Mouse (Mus musculus) forebrain, embryonic 14.5 days (tissue): Measurements from ENCODE around the gene Wnt7b. TPM values are rescaled to one million over a fixed set of nuclear protein-coding genes. Genes with fewer than 3 reads are reported as not detected.
A peak's percentile ranks its signal among the peaks of the same experiment; 100 is the strongest.

Experiments used
- ATAC-seq: fragments of 200-750 bp; cut with Nextera tagmentation; 2 replicates; pipeline ENCODE4 v1.8.0; 2017; ENCODE audit warnings: mild to moderate bottlenecking, moderate library complexity
- DNase-seq: peaks from one replicate; pipeline ENCODE4 v3.0.0-alpha.2; 2015; ENCODE audit warnings: low spot score
- H3K27ac ChIP-seq: fragments of 300-500 bp; sonication (generic); 2 replicates; pipeline ENCODE4 v1.5.1; 2014; ENCODE audit warnings: low read depth, mild to moderate bottlenecking, control low read depth, low read length, moderate library complexity
- H3K27me3 ChIP-seq: fragments of 300-500 bp; sonication (generic); replicated peaks from 2 replicates; pipeline ENCODE4 v1.6.1; 2014; ENCODE audit warnings: low read length, control low read depth, mixed read lengths; ENCODE audit not compliant: control insufficient read depth, insufficient read depth
- H3K36me3 ChIP-seq: fragments of 300-500 bp; sonication (generic); 2 replicates; pipeline ENCODE4 v1.6.1; 2014; ENCODE audit warnings: low read length, control low read depth; ENCODE audit not compliant: control insufficient read depth, insufficient read depth
- H3K4me1 ChIP-seq: fragments of 300-500 bp; sonication (generic); 2 replicates; pipeline ENCODE4 v1.6.1; 2014; ENCODE audit warnings: antibody characterized with exemption, low read length, control low read depth; ENCODE audit not compliant: control insufficient read depth, insufficient read depth
- H3K4me2 ChIP-seq: fragments of 300-500 bp; sonication (generic); 2 replicates; pipeline ENCODE4 v1.6.1; 2014; ENCODE audit warnings: mild to moderate bottlenecking, control low read depth, low read length
- H3K4me3 ChIP-seq: fragments of 300-500 bp; sonication (generic); 2 replicates; pipeline ENCODE4 v1.5.1; 2014; ENCODE audit warnings: low read depth, low read length, control low read depth
- H3K9ac ChIP-seq: fragments of 300-500 bp; sonication (generic); 2 replicates; pipeline ENCODE4 v1.6.1; 2014; ENCODE audit warnings: mild to moderate bottlenecking, low read length, control low read depth, moderate library complexity
- H3K9me3 ChIP-seq: fragments of 300-500 bp; sonication (generic); replicated peaks from 2 replicates; pipeline ENCODE4 v1.6.1; 2016; ENCODE audit warnings: low read length, control low read depth, mixed read lengths; ENCODE audit not compliant: control insufficient read depth
- WGBS: fragments of 180-500 bp; shearing (Covaris S2); extraction: QIAGEN DNeasy Blood & Tissue Kit; methylation state at CpG from one replicate; pipeline ENCODE4 v1.1.7; 2014; 5-methylcytosine and 5-hydroxymethylcytosine counted together
- polyA plus RNA-seq: library from polyadenylated mRNA; unstranded; fragments of >200 nt; fragmentation: Nextera tagmentation; extraction: Ambion mirVana; gene quantifications from 2 replicates; pipeline ENCODE4 v1.2.1, GENCODE M21; 2014

Wnt7b gene
- polyA plus RNA-seq, 1 experiment from 2014 or later, result 73.4 TPM

DNA sequence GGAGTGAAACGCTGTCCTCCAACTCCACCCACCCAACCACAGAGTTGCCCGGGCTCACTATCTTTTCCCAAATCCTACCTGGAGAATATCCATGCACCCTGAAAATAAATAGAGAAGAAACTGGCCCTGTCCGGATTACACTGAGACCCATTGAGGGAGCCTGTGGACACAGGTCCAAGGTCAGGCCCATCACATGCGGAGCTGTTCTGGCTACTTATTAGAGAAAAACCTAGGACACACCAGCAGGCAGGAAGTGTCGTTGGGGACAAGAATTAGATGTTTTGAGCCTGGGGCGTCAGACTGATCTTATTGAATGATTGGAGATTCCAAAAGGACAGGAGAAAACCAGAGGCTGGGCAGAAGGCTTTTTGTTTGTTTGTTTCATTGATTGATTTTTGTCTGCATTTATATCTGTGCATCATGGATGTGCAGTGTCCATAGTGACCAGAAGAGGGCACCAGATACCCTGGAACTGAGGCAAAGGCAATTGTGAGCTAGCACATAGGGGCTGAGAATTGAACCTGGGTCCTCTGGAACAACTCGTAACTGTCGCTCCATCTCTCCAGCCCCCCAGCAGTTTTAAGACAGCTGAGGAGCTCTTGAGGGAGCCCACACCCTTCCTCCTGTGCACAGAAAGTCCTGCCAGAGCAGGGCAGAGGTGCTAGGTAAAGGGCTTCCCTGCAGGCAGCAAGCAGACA is 30.5 kb upstream of the Wnt7b start:
- no peaks in the 10 kb centered on the region for H3K9me3 ChIP-seq
- WGBS, result 75% methylated on average over 8 of the region's 8 CpGs
- H3K9ac ChIP-seq, result no peak overlapping the region
- no peaks in the 10 kb centered on the region for H3K36me3 ChIP-seq
- 0 out of 2 replicates have a peak, but pooled peaks cover 3% of the 10 kb centered on the region for H3K27me3 ChIP-seq
- peak; percentile 45 for DNase-seq
- H3K4me2 ChIP-seq, result no peak overlapping the region
- H3K4me3 ChIP-seq, result no peak overlapping the region
- ATAC-seq, result 0 out of 2 replicates have a peak, but pooled peaks have one; percentile 0
- H3K27ac ChIP-seq, result peak overlapping the region; percentile 91
- peaks cover 21% of the 10 kb centered on the region for H3K4me1 ChIP-seq

DNA sequence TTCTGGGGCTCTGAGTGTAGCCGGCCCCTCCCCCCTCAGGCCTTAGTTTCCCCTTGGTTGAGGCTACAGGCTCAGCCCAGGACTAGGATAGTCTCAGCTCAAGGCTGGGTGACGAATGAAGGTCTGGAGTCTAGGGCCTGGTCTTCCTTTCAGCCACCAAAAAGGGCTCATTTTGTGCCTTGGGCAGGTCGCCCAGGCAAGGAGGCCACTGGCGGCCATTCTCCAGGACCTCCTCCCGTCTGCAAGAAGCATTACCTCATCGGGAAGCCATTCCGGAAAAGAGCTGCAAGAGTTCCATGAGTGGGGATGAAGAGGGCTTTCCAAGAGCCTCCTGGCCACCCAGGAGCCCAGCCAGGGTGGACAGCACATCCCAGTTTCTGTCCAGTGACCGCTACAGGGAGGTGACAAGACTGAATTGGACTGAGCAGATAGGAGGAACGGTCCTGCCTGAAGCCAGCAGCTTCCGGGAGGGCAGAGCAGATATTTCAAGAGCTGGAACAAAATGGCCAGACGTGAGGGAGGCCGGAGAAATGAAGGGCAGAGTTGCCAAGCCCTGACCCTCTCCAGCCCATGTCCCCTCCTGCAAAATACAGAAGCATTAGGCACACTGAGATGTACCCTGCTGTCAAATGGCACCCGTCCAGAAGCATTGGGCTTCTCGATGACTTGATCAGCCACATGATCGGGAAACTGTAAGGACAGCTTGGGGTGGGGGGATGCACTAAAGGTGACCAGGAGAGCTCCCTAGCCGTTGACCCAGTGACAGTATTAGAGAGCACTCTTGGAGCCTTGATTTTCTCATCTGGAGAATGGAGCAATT is 29.6 kb upstream of the Wnt7b start:
- Histone ChIP-seq H3K36me3 (no peaks in the 10 kb centered on the region), H3K27ac (peak overlapping the region; percentile 81), H3K4me2 (no peak overlapping the region), H3K4me3 (no peak overlapping the region), H3K4me1 (peaks cover 21% of the 10 kb centered on the region), H3K9me3 (no peaks in the 10 kb centered on the region), H3K27me3 (0 out of 2 replicates have a peak, but pooled peaks cover 3% of the 10 kb centered on the region), H3K9ac (no peak overlapping the region)
- ATAC-seq, result no peak
- peak; percentile 57 for DNase-seq
- 64% methylated on average over 16 of the region's 16 CpGs for WGBS

DNA sequence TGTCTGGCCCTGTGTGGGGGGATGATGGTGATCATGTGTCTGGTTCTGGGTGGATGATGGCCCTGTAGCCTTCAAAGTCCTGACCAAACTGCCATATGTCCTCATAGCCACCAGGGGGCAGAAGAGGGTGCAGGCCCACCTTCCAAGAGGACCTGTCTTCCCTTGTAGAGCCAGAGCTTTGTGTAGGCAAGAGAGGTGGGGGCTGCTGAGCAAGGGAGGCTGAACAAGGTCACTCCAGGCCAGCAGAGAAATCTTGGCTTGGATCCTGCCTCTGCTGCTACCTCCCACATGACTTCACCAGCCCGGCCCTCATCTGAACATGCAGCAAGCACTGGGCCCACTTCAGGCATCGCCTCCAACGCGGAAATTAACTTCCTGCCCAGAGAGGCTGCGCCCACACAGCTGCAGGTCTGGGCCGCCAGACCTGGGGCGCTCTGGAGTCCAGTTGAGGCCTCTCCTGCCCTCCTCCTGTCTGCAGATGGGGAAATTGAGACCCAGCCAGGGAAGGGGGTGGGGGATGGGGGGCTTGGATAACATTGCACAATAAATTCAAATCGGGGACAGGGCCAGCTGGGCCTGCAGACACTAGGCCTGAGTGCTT is 28.4 kb upstream of the Wnt7b start:
- Histone ChIP-seq H3K36me3 (no peaks in the 10 kb centered on the region), H3K27ac (peak overlapping the region; percentile 81), H3K9ac (peak overlapping the region; percentile 25; the same call in 1 of the 2 replicates), H3K4me1 (peaks cover 21% of the 10 kb centered on the region), H3K4me3 (no peak overlapping the region), H3K9me3 (no peaks in the 10 kb centered on the region), H3K27me3 (0 out of 2 replicates have a peak, but pooled peaks cover 3% of the 10 kb centered on the region), H3K4me2 (no peak overlapping the region)
- ATAC-seq (peak; percentile 75), DNase-seq (peak; percentile 87)
- WGBS, result 59% methylated on average over 8 of the region's 8 CpGs

DNA sequence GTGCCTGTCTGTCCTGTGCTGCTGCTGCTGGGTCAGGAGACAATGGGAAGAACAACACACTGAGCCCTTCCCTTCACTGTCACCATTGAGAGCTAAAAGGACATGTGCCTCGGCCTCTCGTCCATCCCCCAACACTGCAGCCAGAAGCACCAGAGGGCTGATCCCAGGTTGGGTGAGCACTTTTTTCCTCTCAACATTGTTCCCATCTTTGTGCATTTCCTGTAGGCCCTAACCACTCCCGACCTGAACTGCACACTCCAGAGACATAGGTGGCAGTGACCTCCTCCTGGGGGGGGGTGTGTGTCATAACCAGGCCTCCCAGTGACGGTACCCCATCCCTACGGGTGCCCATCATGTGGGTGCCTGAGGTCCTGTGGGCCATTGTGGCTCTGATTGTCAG is 27.8 kb upstream of the Wnt7b start:
- no peaks in the 10 kb centered on the region for H3K36me3 ChIP-seq
- 0 out of 2 replicates have a peak, but pooled peaks cover 3% of the 10 kb centered on the region for H3K27me3 ChIP-seq
- H3K4me1 ChIP-seq, result peaks cover 19% of the 10 kb centered on the region
- H3K27ac ChIP-seq, result no peak overlapping the region
- no peak overlapping the region for H3K4me2 ChIP-seq
- no peak for ATAC-seq
- no peak for DNase-seq
- WGBS, result 71% methylated on average over 5 of the region's 5 CpGs
- no peak overlapping the region for H3K4me3 ChIP-seq
- H3K9ac ChIP-seq, result no peak overlapping the region
- H3K9me3 ChIP-seq, result no peaks in the 10 kb centered on the region

DNA sequence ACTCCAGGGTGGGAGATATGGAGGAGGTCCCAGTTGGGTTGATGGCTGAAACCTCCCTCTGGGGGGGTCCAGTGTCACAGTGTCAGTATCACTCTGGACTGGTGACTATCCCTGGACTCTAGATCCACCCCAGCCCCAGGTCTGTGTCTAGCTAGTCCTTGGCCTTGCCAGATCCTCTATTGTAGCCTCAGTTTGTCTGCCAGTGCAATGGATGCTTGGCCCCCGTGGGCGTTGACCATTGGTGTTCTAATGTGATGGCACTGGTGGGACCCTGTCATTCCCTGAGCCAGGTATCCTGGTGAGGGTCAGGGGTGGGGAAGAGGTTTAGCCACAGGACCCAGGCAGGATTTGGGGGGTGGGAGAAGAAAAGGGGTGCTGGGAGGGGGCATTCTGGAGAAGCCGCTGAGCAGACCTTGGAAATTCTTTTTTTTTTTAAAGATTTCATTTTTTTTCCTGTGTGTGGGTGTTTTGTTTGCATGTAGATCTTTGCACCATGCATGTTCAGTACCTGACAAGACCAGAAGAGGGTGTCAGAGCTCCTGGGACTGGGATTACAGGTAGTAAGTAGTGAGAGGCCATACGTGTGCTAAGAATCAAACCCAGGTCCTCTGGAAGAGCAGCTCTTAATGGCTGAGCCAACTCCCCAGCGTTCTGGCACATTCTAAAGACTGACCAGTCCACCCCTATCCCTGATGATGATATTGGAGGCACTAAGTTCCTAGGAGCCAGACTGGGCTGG is 27.2 kb upstream of the Wnt7b start:
- ATAC-seq (no peak), DNase-seq (no peak)
- WGBS, result 82% methylated on average over 5 of the region's 5 CpGs
- H3K27ac ChIP-seq, result no peak overlapping the region
- no peaks in the 10 kb centered on the region for H3K36me3 ChIP-seq
- peaks cover 19% of the 10 kb centered on the region for H3K4me1 ChIP-seq
- no peaks in the 10 kb centered on the region for H3K27me3 ChIP-seq
- no peak overlapping the region for H3K4me2 ChIP-seq
- H3K9ac ChIP-seq, result no peak overlapping the region
- H3K4me3 ChIP-seq, result no peak overlapping the region
- no peaks in the 10 kb centered on the region for H3K9me3 ChIP-seq

DNA sequence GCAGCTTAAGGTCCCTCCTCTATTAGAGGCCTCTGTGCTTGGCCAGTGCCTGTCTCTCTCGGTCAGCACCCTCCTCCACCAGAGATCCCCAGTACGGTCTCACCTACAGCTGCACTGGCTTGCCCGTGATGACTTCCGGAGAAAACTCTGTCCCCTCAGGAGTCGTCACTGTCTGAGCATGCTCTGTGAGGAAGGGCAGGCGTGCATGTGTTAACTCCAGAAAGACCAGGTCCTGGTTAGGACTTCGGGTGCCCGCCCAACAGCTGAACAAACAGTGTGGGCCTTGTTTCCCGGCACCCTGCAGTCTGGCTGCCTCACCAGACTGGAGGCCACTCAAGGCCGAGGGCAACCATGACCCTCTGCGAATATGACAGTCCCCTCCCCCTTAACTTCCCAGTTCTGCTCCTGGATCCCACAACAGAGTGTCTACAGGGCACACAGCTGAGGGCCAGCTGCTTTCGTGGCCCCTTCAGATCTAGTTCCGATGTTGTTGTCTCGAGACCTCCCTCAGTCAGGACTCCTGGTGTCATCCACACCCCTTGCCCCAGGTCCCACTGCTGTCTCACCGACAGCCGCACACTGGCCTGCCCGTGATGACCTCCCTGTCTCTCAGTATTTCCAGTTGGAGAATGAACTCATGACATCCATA is 23.8 kb upstream of the Wnt7b start:
- H3K27me3 ChIP-seq, result no peaks in the 10 kb centered on the region
- ATAC-seq, result no peak
- H3K4me1 ChIP-seq, result peaks cover 5% of the 10 kb centered on the region
- H3K9ac ChIP-seq, result no peak overlapping the region
- H3K36me3 ChIP-seq, result no peaks in the 10 kb centered on the region
- DNase-seq, result no peak
- H3K9me3 ChIP-seq, result no peaks in the 10 kb centered on the region
- 81% methylated on average over 17 of the region's 17 CpGs for WGBS
- no peak overlapping the region for H3K4me3 ChIP-seq
- no peak overlapping the region for H3K27ac ChIP-seq
- H3K4me2 ChIP-seq, result no peak overlapping the region

DNA sequence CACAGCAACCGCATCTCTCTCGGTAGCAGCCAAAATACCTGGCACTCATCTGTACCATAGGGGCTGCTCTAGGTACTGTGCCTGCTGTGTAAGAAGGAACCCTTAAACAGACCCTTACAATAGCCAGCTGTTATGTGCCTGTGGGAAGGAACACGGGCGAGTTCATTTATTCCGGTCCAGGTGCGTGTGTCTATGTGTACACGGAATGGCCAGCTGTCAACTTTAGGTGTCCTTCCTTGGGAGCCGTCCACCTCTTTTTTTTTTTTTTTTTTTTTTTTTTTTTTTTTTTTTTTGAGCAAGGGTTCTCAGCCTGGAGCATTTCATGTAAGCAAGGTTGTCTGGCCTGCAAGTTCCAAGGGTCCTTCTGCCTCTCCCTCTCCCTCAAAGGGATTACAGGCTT is 22.7 kb upstream of the Wnt7b start:
- WGBS, result 91% methylated on average over 8 of the region's 8 CpGs
- DNase-seq, result no peak
- no peak overlapping the region for H3K9ac ChIP-seq

DNA sequence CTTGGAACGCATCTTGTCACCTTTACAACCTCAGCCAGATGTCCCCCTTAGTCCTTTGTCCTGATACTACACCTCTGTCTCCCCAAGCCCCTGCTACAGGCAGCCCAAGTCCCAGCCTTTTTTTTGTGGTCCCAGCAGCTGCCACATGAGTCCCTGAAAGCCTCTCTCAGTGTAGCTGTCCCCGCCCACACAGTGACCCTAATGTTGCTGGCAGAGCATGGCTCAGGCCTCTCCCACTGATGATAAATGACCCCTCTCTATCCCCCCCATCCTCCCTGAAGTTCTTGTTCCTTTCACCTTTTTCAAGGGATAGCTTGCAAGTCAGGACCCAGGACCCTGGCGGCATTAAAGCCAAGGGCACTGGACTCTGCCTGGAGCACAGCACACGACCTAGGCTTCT is 22.2 kb upstream of the Wnt7b start:
- DNase-seq (no peak), ATAC-seq (no peak)
- H3K27me3 ChIP-seq, result no peaks in the 10 kb centered on the region
- H3K4me1 ChIP-seq, result no peaks in the 10 kb centered on the region
- no peak overlapping the region for H3K9ac ChIP-seq
- H3K27ac ChIP-seq, result no peak overlapping the region
- no peaks in the 10 kb centered on the region for H3K9me3 ChIP-seq
- H3K4me3 ChIP-seq, result no peak overlapping the region
- WGBS, result 75% methylated on average over 4 of the region's 4 CpGs
- no peak overlapping the region for H3K4me2 ChIP-seq
- no peaks in the 10 kb centered on the region for H3K36me3 ChIP-seq

More for the DNA sequence above, 22.7 kb upstream of the Wnt7b start:
- no peaks in the 10 kb centered on the region for H3K9me3 ChIP-seq
- H3K4me1 ChIP-seq, result no peaks in the 10 kb centered on the region
- no peak for ATAC-seq
- H3K4me2 ChIP-seq, result no peak overlapping the region
- no peak overlapping the region for H3K4me3 ChIP-seq
- H3K36me3 ChIP-seq, result no peaks in the 10 kb centered on the region
- no peaks in the 10 kb centered on the region for H3K27me3 ChIP-seq
- H3K27ac ChIP-seq, result no peak overlapping the region
